In genomic region chr9:3012733-3013279, GRCm38 (mm10) we compare ENCODE assay signal across 13 mouse cellular contexts. TPM values are rescaled to one million over a fixed set of nuclear protein-coding genes. Genes with fewer than 3 reads are reported as not detected.
DNase-seq lines count a peak whose midpoint lies in the region; ATAC-seq and TF ChIP-seq lines count a peak whose summit lies in the region.
"Not testable (repeated sequence)": the region's sequence is repeated elsewhere in the genome, so short reads cannot be mapped to it uniquely, and the experiment has no call there.
"Had no signal": no experiment of that assay in that cellular context is flagged by ENCODE, and none has a peak within 500 bp of the region (broad histone marks: within the 10 kb centered on the region; RNA-seq: fewer than 3 reads in every experiment).

Gene Gm10721, plus strand, starts transcription at chr9:3013140.

- peak; percentile 41 for ATAC-seq in Patski
- ATAC-seq in erythroid progenitor cell, adult 5-6 weeks (replicated peaks; ENCODE audit: low FRiP score, poor library complexity, severe bottlenecking): peak; percentile 56
- ATAC-seq in heart, embryonic 13.5 days (ENCODE audit: extremely low read depth, insufficient number of reproducible peaks, low FRiP score, low TSS enrichment): peak; percentile 35; the same call in 1 of the 2 replicates
- ATAC-seq in hindbrain, embryonic 15.5 days (ENCODE audit: low FRiP score, low read depth): peak; percentile 63; the same call in 1 of the 2 replicates
- ATAC-seq in kidney, embryonic 16.5 days (ENCODE audit: low FRiP score, low TSS enrichment): peak; percentile 76; the same call in 1 of the 2 replicates
- peak; percentile 39 for ATAC-seq in liver, embryonic 14.5 days (ENCODE audit: insufficient read depth)
- peak; percentile 58 for ATAC-seq in midbrain, embryonic 11.5 days (ENCODE audit: low FRiP score)
- ATAC-seq in neural tube, embryonic 14.5 days (ENCODE audit: low read depth): 0 out of 2 replicates have a peak, but pooled peaks have one; percentile 41

- not testable (repeated sequence) for TF ChIP-seq CTCF in Patski (IDR thresholded peaks at IDR 0.05); liver, embryonic 14.5 days (IDR thresholded peaks at IDR 0.05; ENCODE audit: low read depth)

- H3K36me3 ChIP-seq in heart, embryonic 13.5 days; hindbrain, embryonic 15.5 days; kidney, embryonic 16.5 days (ENCODE audit: insufficient read depth, low read length); liver, embryonic 14.5 days (replicated peaks; ENCODE audit: control insufficient read depth, insufficient read depth, low read depth); midbrain, embryonic 11.5 days (ENCODE audit: control insufficient read depth, insufficient read depth, low read length); neural tube, embryonic 14.5 days (ENCODE audit: control insufficient read depth, insufficient read depth, low read length): not testable (repeated sequence)

- not testable (repeated sequence) for H3K4me1 ChIP-seq in heart, embryonic 13.5 days; hindbrain, embryonic 15.5 days (replicated peaks); kidney, embryonic 16.5 days (ENCODE audit: insufficient read depth, low read length); liver, embryonic 14.5 days (replicated peaks; ENCODE audit: control insufficient read depth in 2 of 2, insufficient read depth in 2 of 2, low read length in 1 of 2); midbrain, embryonic 11.5 days (ENCODE audit: control insufficient read depth, insufficient read depth, low read length); neural tube, embryonic 14.5 days (ENCODE audit: control insufficient read depth, insufficient read depth, low read length)

- TF ChIP-seq EP300 in liver, embryonic 14.5 days (IDR thresholded peaks at IDR 0.05; ENCODE audit: low read depth): not testable (repeated sequence)

- H3K9ac ChIP-seq in heart, embryonic 13.5 days; hindbrain, embryonic 15.5 days; kidney, embryonic 16.5 days (replicated peaks; ENCODE audit: low read length); liver, embryonic 14.5 days (replicated peaks); midbrain, embryonic 11.5 days (ENCODE audit: low read length); neural tube, embryonic 14.5 days (replicated peaks; ENCODE audit: low read depth, low read length): not testable (repeated sequence)

- not testable (repeated sequence) for H3K27me3 ChIP-seq in Patski; heart, embryonic 13.5 days (replicated peaks); hindbrain, embryonic 15.5 days; kidney, embryonic 16.5 days (ENCODE audit: insufficient read depth, low read length); liver, embryonic 14.5 days (ENCODE audit: control insufficient read depth, insufficient read depth, low read length); midbrain, embryonic 11.5 days (ENCODE audit: control insufficient read depth, insufficient read depth, low read length); neural tube, embryonic 14.5 days (ENCODE audit: control insufficient read depth, insufficient read depth, low read length)

- CTCF ChIA-PET in Patski (lab: Charles Lee): not testable (repeated sequence)

- POLR2A ChIA-PET in Patski (lab: Charles Lee): not testable (repeated sequence)

- not testable (repeated sequence) for H3K27ac ChIP-seq in heart, embryonic 13.5 days (replicated peaks); hindbrain, embryonic 15.5 days (replicated peaks); kidney, embryonic 16.5 days (ENCODE audit: low read length); liver, embryonic 14.5 days; midbrain, embryonic 11.5 days (ENCODE audit: low read depth, low read length); neural tube, embryonic 14.5 days (ENCODE audit: low read depth, low read length)

- H3K4me2 ChIP-seq in heart, embryonic 13.5 days; hindbrain, embryonic 15.5 days; kidney, embryonic 16.5 days (replicated peaks; ENCODE audit: low read depth, low read length); liver, embryonic 14.5 days (ENCODE audit: low read depth); midbrain, embryonic 11.5 days; neural tube, embryonic 14.5 days (ENCODE audit: low read depth, low read length): not testable (repeated sequence)

- no CpG with 5 or more reads among the region's 11 CpGs for WGBS in heart, embryonic 13.5 days
- no CpG with 5 or more reads among the region's 11 CpGs for WGBS in hindbrain, embryonic 15.5 days
- no CpG with 5 or more reads among the region's 11 CpGs for WGBS in kidney, embryonic 16.5 days
- WGBS in liver, embryonic 14.5 days (ENCODE audit: insufficient replicate concordance): no CpG with 5 or more reads among the region's 11 CpGs
- no CpG with 5 or more reads among the region's 11 CpGs for WGBS in midbrain, embryonic 11.5 days
- WGBS in neural tube, embryonic 14.5 days: no CpG with 5 or more reads among the region's 11 CpGs

- not testable (repeated sequence) for H3K4me3 ChIP-seq in heart, embryonic 13.5 days; hindbrain, embryonic 15.5 days; kidney, embryonic 16.5 days (ENCODE audit: low read length); liver, embryonic 14.5 days (ENCODE audit: insufficient read depth in 1 of 2, low read depth in 2 of 2, low read length in 2 of 2); midbrain, embryonic 11.5 days (ENCODE audit: low read depth, low read length); neural tube, embryonic 14.5 days (ENCODE audit: low read depth, low read length)

- DNase-seq in Patski (ENCODE audit: low read depth, low spot score); liver, embryonic 14.5 days (ENCODE audit: low read depth in 3 of 3, low spot score in 3 of 3); midbrain, embryonic 11.5 days (ENCODE audit: low spot score, missing footprints): not testable (repeated sequence)

- H3K9me3 ChIP-seq in heart, embryonic 13.5 days; hindbrain, embryonic 15.5 days; kidney, embryonic 16.5 days (ENCODE audit: low read length); liver, embryonic 14.5 days (ENCODE audit: control insufficient read depth, low read length); midbrain, embryonic 11.5 days (ENCODE audit: control insufficient read depth, low read length); neural tube, embryonic 14.5 days (ENCODE audit: control insufficient read depth, low read length): not testable (repeated sequence)

- in situ Hi-C loops in Patski (cut with MboI; ENCODE audit: low pct_unique_long_range_greater_than_20kb): not testable (repeated sequence)

RNA-seq across cellular contexts. Expression of gene Gm10721, which starts in this region (rescaled TPM):
- polyA plus RNA-seq in Patski (2021): not detected
- not detected in 2 replicates for total RNA-seq in erythroid progenitor cell, adult 5-6 weeks (2015; ENCODE audit: low replicate concordance)
- 0.51 TPM in 1 of 2 replicates, not detected in the other for total RNA-seq in erythroid progenitor cell, adult 5-6 weeks (2017; ENCODE audit: low replicate concordance)
- 0.48 TPM in 1 of 2 replicates, not detected in the other for polyA plus RNA-seq in heart, embryonic 13.5 days (2015; fragmentation: Nextera tagmentation; extraction: Ambion mirVana)
- polyA plus RNA-seq in hindbrain, embryonic 15.5 days (2015; fragmentation: Nextera tagmentation; extraction: Ambion mirVana): not detected in 2 replicates
- not detected in 2 replicates for polyA plus RNA-seq in kidney, embryonic 16.5 days (2015; fragmentation: Nextera tagmentation; extraction: Ambion mirVana)
- polyA plus RNA-seq in liver, embryonic 14.5 days (2012; rRNA removed): not detected in 2 replicates
- not detected in 2 replicates for polyA plus RNA-seq in liver, embryonic 14.5 days (2014; fragmentation: Nextera tagmentation; extraction: Ambion mirVana)
- not detected in 2 replicates for polyA plus RNA-seq in midbrain, embryonic 11.5 days (2014; fragmentation: Nextera tagmentation; extraction: Ambion mirVana)
- not detected in 2 replicates for polyA plus RNA-seq in neural tube, embryonic 14.5 days (2014; fragmentation: Nextera tagmentation; extraction: Ambion mirVana)
- total RNA-seq: gastrocnemius, adult 2 months; left cerebral cortex, postnatal 25 days had no signal
- polyA plus RNA-seq: forebrain, embryonic 10.5 days; heart, adult 2 months; thymus, adult 2 months had no signal

Comparison
In these comparisons a context has a peak if more than half of its experiments do, and no peak if none do; other contexts are left out.
1. Peak in ATAC-seq in Patski; RNA of the gene not detected or under 1 TPM.
2. Peak in ATAC-seq in erythroid progenitor cell, adult 5-6 weeks; RNA of the gene not detected or under 1 TPM.
3. Peak in ATAC-seq in heart, embryonic 13.5 days; RNA of the gene not detected or under 1 TPM.
4. Peak in ATAC-seq in hindbrain, embryonic 15.5 days; RNA of the gene not detected or under 1 TPM.
5. Peak in ATAC-seq in kidney, embryonic 16.5 days; RNA of the gene not detected or under 1 TPM.
6. Peak in ATAC-seq in liver, embryonic 14.5 days; RNA of the gene not detected or under 1 TPM.
7. Peak in ATAC-seq in midbrain, embryonic 11.5 days; RNA of the gene not detected or under 1 TPM.
8. Peak in ATAC-seq in neural tube, embryonic 14.5 days; RNA of the gene not detected or under 1 TPM.